Mouse (Mus musculus) duodenum, adult 2 months (tissue): Measurements from ENCODE around the gene Acvr2b. TPM values are rescaled to one million over a fixed set of nuclear protein-coding genes. Genes with fewer than 3 reads are reported as not detected.

Experiments used
- polyA plus RNA-seq: library from polyadenylated mRNA; depleted of rRNA; stranded (reverse); fragments of >200 nt; gene quantifications from 2 replicates; pipeline ENCODE4 v1.2.3, GENCODE M21; 2012; ENCODE audit warnings: low replicate concordance; rRNA removed

Acvr2b gene
- 1.8 and 2.4 TPM in 2 replicates for polyA plus RNA-seq

DNA sequence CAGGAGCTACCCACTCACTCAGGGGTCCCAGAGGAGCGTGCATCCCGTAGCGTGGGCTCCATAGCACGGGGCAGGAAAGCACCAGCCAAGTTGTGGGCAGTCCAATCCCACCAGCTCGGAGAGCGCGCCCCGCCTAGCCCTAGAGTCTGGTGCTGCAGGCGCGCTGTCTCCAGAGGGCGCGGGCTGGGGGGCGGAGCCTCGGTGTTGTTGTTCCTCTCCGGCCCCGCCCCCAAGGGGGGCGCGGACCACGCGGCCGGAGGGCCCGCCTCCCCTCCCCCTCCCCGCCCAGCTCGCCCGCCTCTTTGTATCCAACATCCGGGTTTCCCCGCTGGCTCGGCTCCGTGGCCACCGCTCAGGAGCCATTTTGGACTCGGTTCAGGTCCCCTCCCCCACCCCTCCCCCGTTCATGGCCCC, at the start of gene Acvr2b:
Gene Acvr2b (plus strand): TSS at position 318 of the 414 bp plus-strand sequence.

DNA sequence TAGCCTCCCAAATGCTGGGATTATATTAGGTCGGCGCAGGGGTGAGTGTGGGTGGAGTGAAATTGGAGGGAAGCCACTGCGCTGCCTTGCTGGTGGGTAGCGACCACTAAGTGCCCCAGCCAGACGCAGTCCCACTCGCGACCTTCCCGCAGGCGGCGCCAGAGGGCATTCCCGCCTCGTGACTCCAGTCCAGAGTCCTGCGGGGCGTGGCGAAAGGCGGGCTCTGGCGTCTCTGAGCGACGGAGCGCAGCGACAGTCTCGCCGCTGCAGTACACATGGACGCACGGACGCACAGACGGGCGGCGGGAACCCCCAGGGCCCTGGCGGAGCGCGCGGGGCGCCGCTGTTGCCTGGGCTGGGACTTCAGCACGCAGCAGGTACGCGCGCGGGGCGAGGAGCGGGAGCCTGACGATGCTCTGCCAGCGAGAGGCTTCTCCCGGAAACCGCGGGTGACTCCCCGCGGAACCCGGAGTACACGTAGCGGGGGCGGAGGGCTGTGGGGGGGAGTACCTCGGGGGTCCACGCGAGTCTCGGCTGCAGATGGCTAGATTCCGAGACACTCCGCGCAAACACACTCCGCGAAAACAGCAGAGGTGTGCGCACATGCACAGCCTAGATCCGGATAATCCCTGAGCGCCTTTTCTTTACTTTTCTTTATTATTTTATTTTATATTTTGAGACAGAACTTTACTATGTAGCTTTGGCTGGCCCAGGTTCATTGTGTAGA, 44.4 kb upstream of the Acvr2b start, which contains the start of gene Xylb:
Gene Xylb (plus strand): TSS at position 51 of the 727 bp plus-strand sequence.

DNA sequence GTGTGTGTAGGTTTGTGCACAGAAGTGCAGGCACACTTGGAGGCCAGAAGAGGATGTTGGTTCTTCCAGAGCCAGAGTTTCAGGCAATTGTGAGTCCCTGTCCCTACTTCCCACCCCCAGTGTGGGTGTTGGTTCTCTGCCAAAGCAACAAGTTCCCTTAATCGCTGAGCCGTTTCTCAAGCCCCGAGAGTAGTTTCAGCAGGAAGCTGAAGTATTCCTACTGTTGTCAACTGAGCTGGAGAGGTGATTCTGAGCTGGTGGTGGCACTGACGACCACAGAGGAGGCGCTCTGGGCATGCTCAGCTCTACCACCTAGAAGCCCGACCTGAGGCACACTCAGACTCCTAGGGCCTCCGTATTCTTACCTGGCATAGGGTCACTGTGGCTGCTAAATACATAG, 36.6 kb upstream of the Acvr2b start, which contains the start of gene Slc22a14:
Gene Slc22a14 (minus strand): TSS at position 270 of the 400 bp plus-strand sequence.

DNA sequence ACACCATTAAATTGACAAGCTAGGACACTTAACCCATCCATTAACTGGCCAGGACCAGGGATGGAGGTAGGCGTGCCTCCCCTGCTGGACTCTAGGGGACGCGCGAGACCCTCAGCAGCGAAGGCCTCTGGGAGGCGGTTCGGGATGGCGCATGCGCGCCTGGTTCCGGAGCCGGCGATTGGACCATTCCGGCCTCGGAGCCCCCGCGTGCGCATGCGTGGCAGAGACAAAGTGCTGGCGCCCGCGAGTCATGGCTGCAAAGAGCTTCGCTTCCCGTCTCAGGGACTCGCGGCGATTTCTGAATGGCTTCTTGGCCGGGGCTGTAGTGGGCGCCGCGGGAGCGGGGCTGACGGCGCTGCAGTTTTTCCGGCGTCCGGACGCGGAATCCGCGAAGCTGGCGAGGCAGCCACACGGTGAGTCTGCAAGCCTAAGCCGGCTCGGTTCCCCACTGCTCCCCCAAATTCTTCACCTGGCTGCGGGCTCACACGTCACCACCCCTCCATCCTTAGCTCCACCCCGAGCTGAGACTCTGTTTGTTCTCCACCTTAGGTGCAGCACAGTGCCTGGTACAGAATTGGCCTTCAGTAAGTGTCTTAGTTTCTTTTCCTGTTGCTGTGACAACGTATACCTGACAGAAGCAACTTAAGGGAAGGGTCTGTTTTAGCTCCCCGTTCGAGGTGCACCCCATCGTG, 43.0 kb downstream of the Acvr2b start, which contains the start of gene Exog:
Gene Exog (plus strand): TSS at position 206 of the 692 bp plus-strand sequence.

Other genes starting within 250 kb of the Acvr2b start
- gene Acaa1b, start 245.0 kb upstream of the Acvr2b start, polyA plus RNA-seq, result 53.8 and 99.1 TPM in 2 replicates
- gene Gm47289, start 243.0 kb upstream of the Acvr2b start, polyA plus RNA-seq, result 0.04 TPM in 1 of 2 replicates, not detected in the other
- 0.26 and 1.4 TPM in 2 replicates for gene Slc22a13, start 193.0 kb upstream of the Acvr2b start, polyA plus RNA-seq
- gene Oxsr1, start 79.7 kb upstream of the Acvr2b start, polyA plus RNA-seq, result 8.4 and 8.6 TPM in 2 replicates
- gene Acaa1a, start 62.4 kb upstream of the Acvr2b start, polyA plus RNA-seq, result 593 and 1,842 TPM in 2 replicates
- gene Myd88, start 60.7 kb upstream of the Acvr2b start, polyA plus RNA-seq, result 13.6 and 21.1 TPM in 2 replicates
- 7.3 and 12.2 TPM in 2 replicates for gene Xylb, start 44.7 kb upstream of the Acvr2b start, polyA plus RNA-seq
- gene Slc22a14, start 36.6 kb upstream of the Acvr2b start, polyA plus RNA-seq, result 0.06 TPM in 1 of 2 replicates, not detected in the other
- 0.87 and 1.8 TPM in 2 replicates for gene Exog, start 42.8 kb downstream of the Acvr2b start, polyA plus RNA-seq
- 0.23 and 0.67 TPM in 2 replicates for gene Scn5a, start 176.9 kb downstream of the Acvr2b start, polyA plus RNA-seq